Mouse (Mus musculus): ENCODE measurements around the gene Npvf. TPM values are rescaled to one million over a fixed set of nuclear protein-coding genes. Genes with fewer than 3 reads are reported as not detected.

Gene Npvf
- total and polyA plus RNA-seq, 3 experiments: not detected

- Histone ChIP-seq H3K27ac (ENCODE audit: insufficient read depth, low read depth) (no peak overlapping the region), H3K4me1 (ENCODE audit: control insufficient read depth in 1 of 2, insufficient read depth in 2 of 2) (peaks cover 0 to 5% of the 10 kb centered on the region in 2 experiments; a peak in 1 of 4 replicates), H3K4me2 (ENCODE audit: insufficient read depth, low read depth, poor library complexity, severe bottlenecking) (no peak overlapping the region), H3K27me3 (replicated peaks) (no peaks in the 10 kb centered on the region), H3K9me3 (replicated peaks; ENCODE audit: low read length) (no peaks in the 10 kb centered on the region), H3K79me2 (replicated peaks; ENCODE audit: control insufficient read depth, extremely low read depth, insufficient read depth, poor library complexity, severe bottlenecking) (no peaks in the 10 kb centered on the region), H3K9ac (ENCODE audit: insufficient read depth, low read depth) (no peak overlapping the region), H3K36me3 (replicated peaks in 1 of 2; ENCODE audit: control insufficient read depth in 1 of 2, insufficient read depth in 1 of 2, low read length in 1 of 2) (no peaks in the 10 kb centered on the region), H3K4me3 (replicated peaks in 1 of 3; ENCODE audit: low read depth in 2 of 3, low read length in 2 of 3, poor library complexity in 1 of 3) (no peak overlapping the region)
- TF ChIP-seq USF1 (IDR thresholded peaks at IDR 0.05; ENCODE audit: low read depth, low read length) (no peak), E2F4 (IDR thresholded peaks at IDR 0.05; ENCODE audit: insufficient replicate concordance, low read depth, low read length) (no peak), JUND (conservative IDR thresholded peaks at IDR 0.05; ENCODE audit: low read depth, low read length) (no peak), BHLHE40 (IDR thresholded peaks at IDR 0.05; ENCODE audit: low read depth, low read length) (no peak), ZMIZ1 (IDR thresholded peaks at IDR 0.05; ENCODE audit: low read depth, low read length) (no peak), NRF1 (IDR thresholded peaks at IDR 0.05; ENCODE audit: low read depth, low read length) (no peak), MAZ (IDR thresholded peaks at IDR 0.05; ENCODE audit: low read depth, low read length) (no peak), TCF12 (IDR thresholded peaks at IDR 0.05; ENCODE audit: low read depth, low read length) (no peak), USF2 (conservative IDR thresholded peaks at IDR 0.05; ENCODE audit: low read depth, low read length) (no peak), ZKSCAN1 (IDR thresholded peaks at IDR 0.05; ENCODE audit: borderline replicate concordance, low read depth, low read length) (no peak), HCFC1 (IDR thresholded peaks at IDR 0.05; ENCODE audit: low read depth, low read length) (no peak), MYC (IDR thresholded peaks at IDR 0.05; ENCODE audit: low read depth, low read length) (no peak), SMC3 (IDR thresholded peaks at IDR 0.05; ENCODE audit: low read depth, low read length) (no peak), RAD21 (IDR thresholded peaks at IDR 0.05; ENCODE audit: low read depth, low read length) (no peak), EP300 (IDR thresholded peaks at IDR 0.05; ENCODE audit: low read length) (no peak), MEF2A (IDR thresholded peaks at IDR 0.05; ENCODE audit: borderline replicate concordance, low read depth, low read length) (no peak)
- DNase-seq (ENCODE audit: extremely low read depth): no peak
- in situ Hi-C loops (cut with MboI; ENCODE audit: low pct_ligation_motif_present, low pct_unique_long_range_greater_than_20kb, low sequenced_read_pairs): no loop called here
- dilution Hi-C loops (cut with MboI; ENCODE audit: extremely low pct_ligation_motif_present, extremely low pct_unique_long_range_greater_than_20kb, low sequenced_read_pairs): no loop called here
Observed at GRCm38 (mm10) chr6:50664193-50664592, 10.0 kb upstream of the Npvf start.

- in situ Hi-C loops (cut with MboI; ENCODE audit: low pct_ligation_motif_present, low pct_unique_long_range_greater_than_20kb, low sequenced_read_pairs): no loop called here
- dilution Hi-C loops (cut with MboI; ENCODE audit: extremely low pct_ligation_motif_present, extremely low pct_unique_long_range_greater_than_20kb, low sequenced_read_pairs): no loop called here
- Histone ChIP-seq H3K27me3 (replicated peaks) (no peaks in the 10 kb centered on the region), H3K4me3 (replicated peaks in 1 of 3; ENCODE audit: low read depth in 2 of 3, low read length in 2 of 3, poor library complexity in 1 of 3) (no peak overlapping the region), H3K27ac (ENCODE audit: insufficient read depth, low read depth) (no peak overlapping the region), H3K4me1 (ENCODE audit: control insufficient read depth in 1 of 2, insufficient read depth in 2 of 2) (peaks cover 0 to 5% of the 10 kb centered on the region in 2 experiments; a peak in 1 of 4 replicates), H3K79me2 (replicated peaks; ENCODE audit: control insufficient read depth, extremely low read depth, insufficient read depth, poor library complexity, severe bottlenecking) (no peaks in the 10 kb centered on the region), H3K9me3 (replicated peaks; ENCODE audit: low read length) (no peaks in the 10 kb centered on the region), H3K9ac (ENCODE audit: insufficient read depth, low read depth) (no peak overlapping the region), H3K36me3 (replicated peaks in 1 of 2; ENCODE audit: control insufficient read depth in 1 of 2, insufficient read depth in 1 of 2, low read length in 1 of 2) (no peaks in the 10 kb centered on the region), H3K4me2 (ENCODE audit: insufficient read depth, low read depth, poor library complexity, severe bottlenecking) (no peak overlapping the region)
- TF ChIP-seq GABPA (IDR thresholded peaks at IDR 0.05; ENCODE audit: insufficient replicate concordance, low read depth, low read length): no peak
- TF ChIP-seq TBP (conservative IDR thresholded peaks at IDR 0.05; ENCODE audit: low read depth, low read length): no peak
- no peak for TF ChIP-seq RCOR1 (conservative IDR thresholded peaks at IDR 0.05; ENCODE audit: low read depth, low read length)
- no peak for TF ChIP-seq SIN3A (IDR thresholded peaks at IDR 0.05; ENCODE audit: low read length)
- TF ChIP-seq ZMIZ1 (IDR thresholded peaks at IDR 0.05; ENCODE audit: low read depth, low read length): no peak
- no peak for TF ChIP-seq E2F4 (IDR thresholded peaks at IDR 0.05; ENCODE audit: insufficient replicate concordance, low read depth, low read length)
- TF ChIP-seq CHD2 (IDR thresholded peaks at IDR 0.05; ENCODE audit: low read length): no peak
- TF ChIP-seq EP300 (IDR thresholded peaks at IDR 0.05; ENCODE audit: low read length): no peak
- no peak for TF ChIP-seq JUND (conservative IDR thresholded peaks at IDR 0.05; ENCODE audit: low read depth, low read length)
- no peak for TF ChIP-seq HCFC1 (IDR thresholded peaks at IDR 0.05; ENCODE audit: low read depth, low read length)
- no peak for TF ChIP-seq ZKSCAN1 (IDR thresholded peaks at IDR 0.05; ENCODE audit: borderline replicate concordance, low read depth, low read length)
- no peak for TF ChIP-seq UBTF (IDR thresholded peaks at IDR 0.05; ENCODE audit: low read depth, low read length)
- no peak for TF ChIP-seq CHD1 (IDR thresholded peaks at IDR 0.05; ENCODE audit: low read depth, low read length)
- no peak for TF ChIP-seq SMC3 (IDR thresholded peaks at IDR 0.05; ENCODE audit: low read depth, low read length)
- no peak for TF ChIP-seq POLR2A (IDR thresholded peaks at IDR 0.05; ENCODE audit: low read depth, low read length)
- TF ChIP-seq MEF2A (IDR thresholded peaks at IDR 0.05; ENCODE audit: borderline replicate concordance, low read depth, low read length): no peak
- no peak for TF ChIP-seq TCF12 (IDR thresholded peaks at IDR 0.05; ENCODE audit: low read depth, low read length)
- no peak for DNase-seq (ENCODE audit: extremely low read depth)
Observed at GRCm38 (mm10) chr6:50662925-50663583, 8.8 kb upstream of the Npvf start.

Data from CH12.LX (cell line).